Mouse (Mus musculus) liver, embryonic 14.5 days (tissue): ENCODE results near the gene Crot.

Source experiments
- CTCF ChIP-seq: IDR thresholded peaks from 2 replicates; pipeline ENCODE4 v1.5.1; 2016; ENCODE audit warnings: antibody characterized with exemption, low read depth, control low read depth
- EP300 ChIP-seq: IDR thresholded peaks from 2 replicates; pipeline ENCODE4 v1.6.1; 2016; ENCODE audit warnings: antibody characterized with exemption, low read depth

DNA sequence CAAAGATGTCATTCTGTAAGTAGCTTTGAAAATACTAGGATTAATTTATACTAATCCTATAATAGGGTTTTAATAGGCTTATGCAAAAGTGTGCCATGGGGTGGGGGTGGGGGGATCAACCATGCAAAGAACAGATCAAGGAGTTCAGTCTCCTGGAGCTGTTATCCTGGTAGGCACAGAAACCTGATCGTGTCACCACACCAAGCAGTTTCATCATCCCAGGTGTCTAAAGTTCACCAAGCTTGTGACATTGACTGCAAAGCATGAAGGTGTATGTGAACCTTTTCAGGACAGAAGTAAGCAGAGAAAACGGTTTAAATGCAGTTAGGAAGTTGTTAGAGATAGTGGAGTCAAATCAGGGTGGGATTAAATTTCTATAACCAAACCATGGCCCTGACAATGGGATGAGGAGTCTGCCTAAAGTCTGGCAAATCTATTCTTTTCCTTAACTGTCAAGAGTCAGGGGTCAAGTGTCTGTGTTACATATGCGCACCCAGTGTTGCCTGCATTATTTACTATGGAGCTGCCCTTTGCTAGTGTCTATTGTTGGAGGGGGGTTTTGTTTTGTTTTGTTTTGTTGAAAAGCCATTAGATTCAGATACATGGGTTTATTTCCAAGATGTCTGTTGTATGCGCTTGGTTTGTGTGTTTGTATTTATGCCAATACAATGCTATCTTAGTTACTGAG, 49.6 kb downstream of the Crot start:
- TF ChIP-seq CTCF, result no peak
- no peak for TF ChIP-seq EP300
